Mouse (Mus musculus) intestine, embryonic 15.5 days (tissue): ENCODE measurements around the gene Adamtsl4. TPM values are rescaled to one million over a fixed set of nuclear protein-coding genes. Genes with fewer than 3 reads are reported as not detected.

Experiments
- ATAC-seq: fragments of 200-750 bp; cut with Nextera tagmentation; 2 replicates; pipeline ENCODE4 v1.8.0; 2017; ENCODE audit warnings: moderate TSS enrichment, moderate library complexity
- H3K27ac ChIP-seq: fragments of 300-500 bp; sonication (generic); 2 replicates; pipeline ENCODE4 v1.5.1; 2015; ENCODE audit warnings: mild to moderate bottlenecking, inconsistent platforms
- H3K27me3 ChIP-seq: fragments of 300-500 bp; sonication (generic); replicated peaks from 2 replicates; pipeline ENCODE4 v1.6.1; 2015; ENCODE audit warnings: inconsistent platforms
- H3K36me3 ChIP-seq: fragments of 300-500 bp; sonication (generic); 2 replicates; pipeline ENCODE4 v1.6.1; 2015; ENCODE audit warnings: inconsistent platforms
- H3K4me1 ChIP-seq: fragments of 300-500 bp; sonication (generic); replicated peaks from 2 replicates; pipeline ENCODE4 v1.6.1; 2015; ENCODE audit warnings: inconsistent platforms
- H3K4me2 ChIP-seq: fragments of 300-500 bp; sonication (generic); replicated peaks from 2 replicates; pipeline ENCODE4 v1.6.1; 2015; ENCODE audit warnings: mild to moderate bottlenecking, inconsistent platforms
- H3K4me3 ChIP-seq: fragments of 300-500 bp; sonication (generic); replicated peaks from 2 replicates; pipeline ENCODE4 v1.5.1; 2015; ENCODE audit warnings: inconsistent platforms
- H3K9ac ChIP-seq: fragments of 300-500 bp; sonication (generic); 2 replicates; pipeline ENCODE4 v1.6.1; 2015; ENCODE audit warnings: inconsistent platforms
- H3K9me3 ChIP-seq: fragments of 300-500 bp; sonication (generic); 2 replicates; pipeline ENCODE4 v1.6.1; 2016; ENCODE audit warnings: inconsistent platforms
- WGBS: fragments of 180-500 bp; shearing (Covaris S2); methylation state at CpG from one replicate; pipeline ENCODE4 v1.1.7; 2015; 5-methylcytosine and 5-hydroxymethylcytosine counted together
- polyA plus RNA-seq: library from polyadenylated mRNA; unstranded; fragments of >200 nt; fragmentation: Nextera tagmentation; extraction: Ambion mirVana; gene quantifications from 2 replicates; pipeline ENCODE4 v1.2.1, GENCODE M21; 2015

Adamtsl4 gene
- polyA plus RNA-seq, 1 experiment from 2014 or later = 2.3 TPM

GRCm38 (mm10) chr3:95718153-95718552 is 30.4 kb upstream of the Adamtsl4 start:
- WGBS = 82% methylated on average over 2 of the region's 2 CpGs
- no peak for ATAC-seq
- Histone ChIP-seq H3K27me3 (no peaks in the 10 kb centered on the region), H3K36me3 (no peaks in the 10 kb centered on the region), H3K4me3 (no peak overlapping the region), H3K9me3 (no peaks in the 10 kb centered on the region), H3K4me2 (no peak overlapping the region), H3K9ac (no peak overlapping the region), H3K27ac (no peak overlapping the region), H3K4me1 (no peaks in the 10 kb centered on the region)

- no peak overlapping the region for H3K9ac ChIP-seq
- no peaks in the 10 kb centered on the region for H3K36me3 ChIP-seq
- WGBS = 91% methylated on average over 1 of the region's 1 CpGs
- ATAC-seq = no peak
- H3K4me2 ChIP-seq = no peak overlapping the region
- H3K27ac ChIP-seq = no peak overlapping the region
- H3K9me3 ChIP-seq = no peaks in the 10 kb centered on the region
- no peaks in the 10 kb centered on the region for H3K4me1 ChIP-seq
- H3K27me3 ChIP-seq = no peaks in the 10 kb centered on the region
- H3K4me3 ChIP-seq = no peak overlapping the region
These were observed 28.4 kb upstream of the Adamtsl4 start for GRCm38 (mm10) chr3:95716075-95716474.

GRCm38 (mm10) chr3:95709967-95710366 is 22.2 kb upstream of the Adamtsl4 start:
- no peaks in the 10 kb centered on the region for H3K27me3 ChIP-seq
- H3K9me3 ChIP-seq = no peaks in the 10 kb centered on the region
- ATAC-seq = no peak

GRCm38 (mm10) chr3:95709044-95709443 is 21.3 kb upstream of the Adamtsl4 start:
- Histone ChIP-seq H3K9me3 (no peaks in the 10 kb centered on the region), H3K27ac (no peak overlapping the region), H3K4me1 (no peaks in the 10 kb centered on the region), H3K36me3 (no peaks in the 10 kb centered on the region), H3K9ac (no peak overlapping the region), H3K27me3 (no peaks in the 10 kb centered on the region), H3K4me3 (no peak overlapping the region), H3K4me2 (no peak overlapping the region)
- 88% methylated on average over 4 of the region's 4 CpGs for WGBS
- ATAC-seq = no peak

More at GRCm38 (mm10) chr3:95709967-95710366, 22.2 kb upstream of the Adamtsl4 start:
- H3K4me3 ChIP-seq = no peak overlapping the region
- H3K4me2 ChIP-seq = no peak overlapping the region
- H3K27ac ChIP-seq = no peak overlapping the region
- no peak overlapping the region for H3K9ac ChIP-seq
- H3K36me3 ChIP-seq = no peaks in the 10 kb centered on the region
- H3K4me1 ChIP-seq = no peaks in the 10 kb centered on the region

GRCm38 (mm10) chr3:95707497-95707896 is 19.8 kb upstream of the Adamtsl4 start:
- H3K27ac ChIP-seq = no peak overlapping the region
- ATAC-seq = no peak
- no peaks in the 10 kb centered on the region for H3K27me3 ChIP-seq
- no peak overlapping the region for H3K4me2 ChIP-seq
- 88% methylated on average over 7 of the region's 7 CpGs for whole genome bisulfite sequencing
- H3K9me3 ChIP-seq = no peaks in the 10 kb centered on the region
- H3K4me3 ChIP-seq = no peak overlapping the region
- no peaks in the 10 kb centered on the region for H3K36me3 ChIP-seq
- no peak overlapping the region for H3K9ac ChIP-seq
- peaks cover 1% of the 10 kb centered on the region for H3K4me1 ChIP-seq

GRCm38 (mm10) chr3:95706273-95706672 is 18.6 kb upstream of the Adamtsl4 start:
- Histone ChIP-seq H3K27ac (no peak overlapping the region), H3K4me2 (no peak overlapping the region), H3K27me3 (no peaks in the 10 kb centered on the region), H3K9ac (no peak overlapping the region), H3K4me1 (peaks cover 13% of the 10 kb centered on the region), H3K4me3 (no peak overlapping the region), H3K36me3 (no peaks in the 10 kb centered on the region), H3K9me3 (no peaks in the 10 kb centered on the region)
- ATAC-seq = no peak
- WGBS = 94% methylated on average over 4 of the region's 4 CpGs

- 82% methylated on average over 4 of the region's 4 CpGs for WGBS
- Histone ChIP-seq H3K27ac (no peak overlapping the region), H3K9me3 (no peaks in the 10 kb centered on the region), H3K4me3 (no peak overlapping the region), H3K4me2 (no peak overlapping the region), H3K4me1 (peaks cover 24% of the 10 kb centered on the region), H3K27me3 (no peaks in the 10 kb centered on the region), H3K9ac (no peak overlapping the region), H3K36me3 (no peaks in the 10 kb centered on the region)
- ATAC-seq = no peak
These were observed 16.9 kb upstream of the Adamtsl4 start for GRCm38 (mm10) chr3:95704612-95705011.

GRCm38 (mm10) chr3:95703276-95703675 is 15.6 kb upstream of the Adamtsl4 start:
- Histone ChIP-seq H3K4me1 (peaks cover 24% of the 10 kb centered on the region), H3K27ac (no peak overlapping the region), H3K27me3 (no peaks in the 10 kb centered on the region), H3K9me3 (no peaks in the 10 kb centered on the region), H3K4me2 (no peak overlapping the region), H3K9ac (no peak overlapping the region), H3K4me3 (no peak overlapping the region), H3K36me3 (no peaks in the 10 kb centered on the region)
- no peak for ATAC-seq
- WGBS = 86% methylated on average over 3 of the region's 3 CpGs

GRCm38 (mm10) chr3:95701877-95702540 is 14.3 kb upstream of the Adamtsl4 start:
- no peaks in the 10 kb centered on the region for H3K27me3 ChIP-seq
- peak; percentile 96 for ATAC-seq
- WGBS = 4% methylated on average over 24 of the region's 24 CpGs
- H3K4me3 ChIP-seq = peak overlapping the region; percentile 28
- H3K27ac ChIP-seq = peak overlapping the region; percentile 90
- H3K9ac ChIP-seq = peak overlapping the region; percentile 50
- no peaks in the 10 kb centered on the region for H3K9me3 ChIP-seq
- H3K4me1 ChIP-seq = peaks cover 24% of the 10 kb centered on the region
- H3K36me3 ChIP-seq = no peaks in the 10 kb centered on the region
- peak overlapping the region; percentile 82 for H3K4me2 ChIP-seq

- Histone ChIP-seq H3K27me3 (no peaks in the 10 kb centered on the region), H3K4me1 (peaks cover 31% of the 10 kb centered on the region), H3K36me3 (no peaks in the 10 kb centered on the region), H3K4me3 (no peak overlapping the region), H3K4me2 (no peak overlapping the region), H3K9ac (no peak overlapping the region), H3K9me3 (no peaks in the 10 kb centered on the region), H3K27ac (peak overlapping the region; percentile 90)
- WGBS = 77% methylated on average over 2 of the region's 2 CpGs
- ATAC-seq = no peak
These were observed 13.4 kb upstream of the Adamtsl4 start for GRCm38 (mm10) chr3:95701085-95701484.

- WGBS = 54% methylated on average over 6 of the region's 6 CpGs
- Histone ChIP-seq H3K9ac (no peak overlapping the region), H3K36me3 (no peaks in the 10 kb centered on the region), H3K9me3 (no peaks in the 10 kb centered on the region), H3K4me2 (no peak overlapping the region), H3K27me3 (no peaks in the 10 kb centered on the region), H3K4me1 (peaks cover 36% of the 10 kb centered on the region), H3K27ac (no peak overlapping the region), H3K4me3 (no peak overlapping the region)
- no peak for ATAC-seq
These were observed 12.5 kb upstream of the Adamtsl4 start for GRCm38 (mm10) chr3:95700233-95700681.

- Histone ChIP-seq H3K27ac (no peak overlapping the region), H3K36me3 (no peaks in the 10 kb centered on the region), H3K4me2 (no peak overlapping the region), H3K27me3 (no peaks in the 10 kb centered on the region), H3K9me3 (no peaks in the 10 kb centered on the region), H3K4me3 (no peak overlapping the region), H3K4me1 (peaks cover 36% of the 10 kb centered on the region), H3K9ac (no peak overlapping the region)
- 91% methylated on average over 4 of the region's 4 CpGs for WGBS
- no peak for ATAC-seq
These were observed 10.6 kb upstream of the Adamtsl4 start for GRCm38 (mm10) chr3:95698286-95698685.

GRCm38 (mm10) chr3:95696360-95696759 is 8.6 kb upstream of the Adamtsl4 start:
- WGBS = 15% methylated on average over 7 of the region's 7 CpGs
- H3K36me3 ChIP-seq = no peaks in the 10 kb centered on the region
- no peaks in the 10 kb centered on the region for H3K9me3 ChIP-seq
- no peak overlapping the region for H3K4me3 ChIP-seq
- H3K27ac ChIP-seq = no peak overlapping the region
- H3K4me1 ChIP-seq = peaks cover 24% of the 10 kb centered on the region
- no peak for ATAC-seq
- H3K9ac ChIP-seq = no peak overlapping the region
- H3K27me3 ChIP-seq = no peaks in the 10 kb centered on the region
- no peak overlapping the region for H3K4me2 ChIP-seq
